Mouse (Mus musculus) adrenal gland, postnatal 4 days (tissue): ENCODE data around the gene Negr1. TPM values are rescaled to one million over a fixed set of nuclear protein-coding genes. Genes with fewer than 3 reads are reported as not detected.

Experiments used
- DNase-seq, 2 experiments: peaks; one replicate each; pipeline ENCODE4 v3.0.0; 2021 to 2022; ENCODE audit warnings: low spot score in 2 of 2, mixed read lengths in 2 of 2
- total RNA-seq, 2 experiments: library from RNA; stranded (reverse); gene quantifications; 2 replicates each; pipeline ENCODE4 v1.2.3; 2021

Gene Negr1
- total RNA-seq, 2 experiments from 2014 or later = 10.5 to 11.5 TPM

- DNase-seq = no peak
Measured at GRCm38 (mm10) chr3:157104866-157105579, 543.4 kb downstream of the Negr1 start.

- DNase-seq = no peak
Measured at GRCm38 (mm10) chr3:157105580-157106264, 544.1 kb downstream of the Negr1 start.

DNA sequence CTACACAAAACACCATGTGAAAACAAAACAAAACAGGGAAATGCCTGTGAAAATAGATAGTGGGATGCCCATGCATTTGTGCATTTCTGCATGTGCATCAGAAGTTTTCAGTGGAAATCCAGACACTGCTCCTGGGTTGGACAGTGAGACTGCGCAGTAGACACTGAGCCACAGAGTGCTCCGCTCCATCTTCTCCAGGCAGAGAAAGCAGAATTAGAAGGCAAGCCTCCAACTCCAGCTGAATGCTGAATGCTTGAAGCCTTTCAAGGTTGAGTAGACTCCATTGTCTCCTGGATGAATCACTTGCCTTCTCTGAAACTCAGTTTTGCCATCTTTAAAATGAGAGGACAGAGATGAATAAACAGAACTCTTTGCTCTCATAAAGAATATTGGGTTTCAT lies 546.6 kb downstream of the Negr1 start:
- no peak for DNase-seq

- peak in 1 of 2 experiments; percentile 77 for DNase-seq
Measured at GRCm38 (mm10) chr3:157109308-157109707, 547.7 kb downstream of the Negr1 start.

GRCm38 (mm10) chr3:157115105-157115760 lies 553.6 kb downstream of the Negr1 start:
- DNase-seq = no peak

GRCm38 (mm10) chr3:157116024-157116423 lies 554.4 kb downstream of the Negr1 start:
- DNase-seq = no peak

DNA sequence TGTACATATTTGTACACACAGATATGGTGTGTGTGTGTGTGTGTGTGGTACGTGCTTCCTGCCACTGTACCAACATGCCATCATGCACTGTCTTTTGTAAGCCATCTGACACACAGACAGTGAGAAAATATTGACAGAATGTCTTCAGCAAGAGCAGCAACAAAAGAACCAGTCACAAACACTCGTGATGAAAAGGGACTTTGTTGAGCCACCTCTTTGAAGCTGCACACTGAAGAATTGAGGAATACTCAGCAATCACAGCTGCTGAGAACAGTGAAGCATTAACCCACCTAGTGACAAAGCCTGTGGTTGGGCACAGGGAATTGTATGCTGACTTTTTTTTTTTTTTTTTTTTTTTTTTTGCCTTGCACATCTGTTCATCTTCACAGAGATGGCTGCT lies 558.3 kb downstream of the Negr1 start:
- DNase-seq = no peak

GRCm38 (mm10) chr3:157146124-157146855 lies 584.7 kb downstream of the Negr1 start:
- DNase-seq = no peak

DNA sequence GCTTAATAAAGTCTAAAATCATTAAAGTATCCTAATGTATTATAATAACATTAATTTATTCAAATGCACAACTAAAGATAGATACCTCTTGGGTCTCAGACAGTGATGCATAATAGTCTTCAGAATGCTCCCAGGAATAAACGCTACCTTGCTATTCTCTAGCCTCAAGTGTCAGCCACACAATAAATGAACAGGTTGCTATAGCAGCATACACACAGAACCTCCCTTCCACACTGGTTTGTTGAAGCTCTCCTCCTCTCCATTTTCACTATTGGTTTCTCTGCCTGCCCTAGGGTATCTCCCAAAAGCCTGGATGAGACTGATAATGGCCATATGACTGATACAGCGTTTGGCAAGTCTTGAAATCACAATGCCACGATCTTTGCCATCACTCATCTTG lies 593.3 kb downstream of the Negr1 start:
- no peak for DNase-seq

GRCm38 (mm10) chr3:157155513-157155912 lies 593.9 kb downstream of the Negr1 start:
- no peak for DNase-seq

GRCm38 (mm10) chr3:157164840-157165595 lies 603.4 kb downstream of the Negr1 start:
- no peak for DNase-seq

DNA sequence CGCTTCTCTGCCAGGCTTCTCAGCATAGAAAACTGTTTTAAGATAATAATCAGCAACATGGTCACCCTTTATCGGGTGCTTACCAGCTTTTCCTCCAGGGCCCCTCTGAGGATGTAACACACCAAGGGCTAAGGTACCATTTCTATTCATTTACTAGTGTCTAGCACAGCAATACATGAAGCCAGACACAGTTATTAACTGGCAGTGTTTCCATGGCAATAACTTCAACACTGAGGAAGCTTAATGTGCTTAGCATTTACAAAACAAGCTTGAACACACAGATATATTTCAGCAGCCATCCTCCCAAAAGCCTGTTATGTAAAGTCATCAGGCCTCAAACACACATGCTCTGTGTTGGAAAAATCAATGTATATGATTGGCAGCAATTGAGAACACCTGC lies 620.4 kb downstream of the Negr1 start:
- no peak for DNase-seq

DNA sequence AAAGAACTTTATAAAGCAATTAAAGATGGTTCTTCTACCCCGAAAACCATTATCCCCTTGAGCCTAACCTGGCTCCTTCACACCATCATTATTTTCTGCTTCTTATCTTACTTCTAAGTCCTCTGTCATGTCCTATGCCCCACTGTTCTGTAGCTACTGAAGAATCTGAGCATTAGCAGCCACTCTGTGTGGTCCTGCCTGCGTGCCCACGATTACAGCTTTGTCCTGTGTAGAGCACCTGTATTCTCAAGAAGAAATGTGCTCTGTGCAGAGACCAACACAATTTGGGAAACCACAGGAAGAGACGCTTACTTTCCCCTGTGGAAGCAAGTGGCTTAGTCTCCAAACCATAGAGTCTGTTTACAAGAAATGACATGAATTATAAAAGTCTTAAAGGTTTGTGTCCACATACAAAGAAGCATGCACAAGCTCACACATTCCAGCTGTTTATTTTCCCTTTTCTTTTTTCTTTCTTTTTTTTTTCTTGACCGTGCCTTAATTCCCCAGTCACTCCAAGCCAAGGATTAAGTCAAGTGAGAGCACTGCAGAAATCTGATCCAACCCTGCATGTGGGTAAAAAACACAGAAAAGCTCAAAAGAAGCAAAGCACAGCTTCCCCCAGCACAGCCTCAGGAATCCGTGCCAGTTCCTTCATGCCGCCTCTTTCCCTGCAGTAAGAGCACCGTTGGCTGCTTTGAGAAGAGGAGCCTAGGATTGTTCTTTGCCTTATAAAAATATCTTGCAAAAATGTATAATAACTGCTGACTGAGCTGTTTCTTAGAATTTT lies 627.5 kb downstream of the Negr1 start:
- no peak for DNase-seq

DNA sequence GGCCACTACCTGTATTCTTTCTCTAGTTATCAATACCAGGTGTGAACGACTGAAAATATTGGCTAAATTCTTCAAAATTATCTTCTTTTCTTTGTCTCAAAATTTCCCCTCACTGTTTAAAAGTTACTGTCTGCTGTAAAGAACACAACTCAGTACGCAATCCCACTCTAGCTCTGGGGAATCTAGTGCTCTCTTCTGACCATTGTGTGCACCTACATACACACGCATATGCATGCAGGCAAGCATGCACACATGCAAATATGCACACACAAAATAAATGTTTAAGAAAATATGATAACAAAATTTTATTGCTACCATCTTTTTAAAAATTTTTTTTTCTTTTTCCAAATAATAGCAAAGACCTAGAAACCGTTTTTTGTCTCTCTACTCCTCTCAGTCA lies 628.2 kb downstream of the Negr1 start:
- no peak for DNase-seq

- no peak for DNase-seq
Measured at GRCm38 (mm10) chr3:157190551-157190950, 629.0 kb downstream of the Negr1 start.

GRCm38 (mm10) chr3:157192021-157192420 lies 630.4 kb downstream of the Negr1 start:
- no peak for DNase-seq

GRCm38 (mm10) chr3:157193141-157193540 lies 631.5 kb downstream of the Negr1 start:
- no peak for DNase-seq

GRCm38 (mm10) chr3:157198659-157199058 lies 637.1 kb downstream of the Negr1 start:
- no peak for DNase-seq

DNA sequence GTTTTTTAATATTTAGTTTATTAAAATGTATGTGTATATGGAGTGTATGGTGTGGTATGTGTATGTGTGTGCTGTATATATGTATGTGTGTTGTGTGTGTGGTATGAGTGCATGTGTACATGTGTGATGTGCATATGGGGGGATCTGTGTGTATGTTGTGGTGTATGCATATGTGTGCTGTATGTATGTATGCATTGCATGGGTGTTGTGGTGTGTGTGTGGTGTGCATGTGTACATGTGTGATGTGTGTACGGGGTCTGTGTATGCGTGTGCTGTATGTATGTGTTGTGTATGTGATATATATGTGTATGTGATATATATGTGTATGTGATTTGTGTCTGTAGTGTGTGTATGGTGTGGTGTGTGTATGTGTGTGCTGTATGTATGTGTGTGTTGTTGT lies 640.1 kb downstream of the Negr1 start:
- no peak for DNase-seq

GRCm38 (mm10) chr3:157203573-157203972 lies 642.0 kb downstream of the Negr1 start:
- no peak for DNase-seq
